Mouse (Mus musculus) CH12.LX (cell line): ENCODE results near the gene Metap2. TPM values are rescaled to one million over a fixed set of nuclear protein-coding genes. Genes with fewer than 3 reads are reported as not detected.

Experiments
- DNase-seq: peaks from one replicate; pipeline ENCODE4 v3.0.0-alpha.2; 2013; ENCODE audit errors: extremely low read depth
- H3K27ac ChIP-seq: 2 replicates; pipeline ENCODE4 v1.5.1; 2012; ENCODE audit warnings: low read depth, mild to moderate bottlenecking, control low read depth, moderate library complexity; ENCODE audit not compliant: insufficient read depth
- H3K27me3 ChIP-seq: replicated peaks from 2 replicates; pipeline ENCODE3; 2012; ENCODE audit warnings: inconsistent platforms
- H3K36me3 ChIP-seq, 2 experiments: replicated peaks in 1 of 2; 2 replicates each; pipeline versions ENCODE3 to v1.6.1; 2012; ENCODE audit warnings: inconsistent platforms in 1 of 2, low read length in 1 of 2, mild to moderate bottlenecking in 1 of 2, mixed read lengths in 1 of 2, moderate library complexity in 1 of 2; ENCODE audit not compliant: control insufficient read depth in 1 of 2, insufficient read depth in 1 of 2
- H3K4me1 ChIP-seq, 2 experiments: 2 replicates each; pipeline ENCODE4 v1.6.1; 2012; ENCODE audit warnings: inconsistent platforms in 1 of 2, moderate library complexity in 1 of 2; ENCODE audit not compliant: insufficient read depth in 2 of 2, control insufficient read depth in 1 of 2
- H3K4me2 ChIP-seq: 2 replicates; pipeline ENCODE4 v1.6.1; 2012; ENCODE audit warnings: low read depth, mild to moderate bottlenecking, control low read depth; ENCODE audit not compliant: poor library complexity, insufficient read depth, severe bottlenecking
- H3K4me3 ChIP-seq, 3 experiments: fragments of 150-350 bp in 1 of 3; sonication (generic) in 1 of 3; replicated peaks in 1 of 3; 2 replicates each; pipeline versions ENCODE3 to v1.5.1; 2011 to 2012; ENCODE audit warnings: low read depth in 2 of 3, low read length in 2 of 3, mild to moderate bottlenecking in 2 of 3, moderate library complexity in 2 of 3, control low read depth in 1 of 3, improper control_type of control experiment in 1 of 3, inconsistent platforms in 1 of 3, mixed read lengths in 1 of 3; ENCODE audit not compliant: poor library complexity in 1 of 3
- H3K79me2 ChIP-seq: replicated peaks from 2 replicates; pipeline ENCODE4 v1.6.1; 2012; ENCODE audit warnings: mild to moderate bottlenecking, moderate library complexity; ENCODE audit not compliant: control insufficient read depth, poor library complexity, insufficient read depth, severe bottlenecking; ENCODE audit errors: extremely low read depth
- H3K9ac ChIP-seq: 2 replicates; pipeline ENCODE4 v1.6.1; 2012; ENCODE audit warnings: low read depth, mild to moderate bottlenecking, control low read depth, moderate library complexity; ENCODE audit not compliant: insufficient read depth
- H3K9me3 ChIP-seq: replicated peaks from 2 replicates; pipeline ENCODE3; 2012; ENCODE audit warnings: low read length, inconsistent platforms, mixed read lengths
- BHLHE40 ChIP-seq: IDR thresholded peaks from 2 replicates; pipeline ENCODE4 v1.6.1; 2011; ENCODE audit warnings: mild to moderate bottlenecking, low read depth, low read length, improper control_type of control experiment
- CHD1 ChIP-seq: IDR thresholded peaks from 2 replicates; pipeline ENCODE4 v1.6.1; 2012; ENCODE audit warnings: low read depth, low read length, improper control_type of control experiment, inconsistent platforms
- CHD2 ChIP-seq: IDR thresholded peaks from 2 replicates; pipeline ENCODE4 v1.6.1; 2011; ENCODE audit warnings: low read length, improper control_type of control experiment
- E2F4 ChIP-seq: IDR thresholded peaks from 2 replicates; pipeline ENCODE4 v1.6.1; 2011; ENCODE audit warnings: low read depth, low read length, improper control_type of control experiment; ENCODE audit not compliant: insufficient replicate concordance
- EP300 ChIP-seq: IDR thresholded peaks from 2 replicates; pipeline ENCODE4 v1.6.1; 2011; ENCODE audit warnings: low read length, improper control_type of control experiment
- ETS1 ChIP-seq: conservative IDR thresholded peaks from 2 replicates; pipeline ENCODE4 v1.6.1; 2012; ENCODE audit warnings: low read depth, mild to moderate bottlenecking, inconsistent platforms, low read length, improper control_type of control experiment, moderate library complexity
- IRF4 ChIP-seq: IDR thresholded peaks from 2 replicates; pipeline ENCODE4 v1.6.1; 2014; ENCODE audit warnings: low read depth, mild to moderate bottlenecking, inconsistent platforms, low read length, improper control_type of control experiment
- JUN ChIP-seq: IDR thresholded peaks from 2 replicates; pipeline ENCODE4 v1.6.1; 2011; ENCODE audit warnings: low read depth, mild to moderate bottlenecking, low read length, improper control_type of control experiment, moderate library complexity; ENCODE audit not compliant: insufficient read depth
- JUND ChIP-seq: conservative IDR thresholded peaks from 2 replicates; pipeline ENCODE4 v1.6.1; 2011; ENCODE audit warnings: low read depth, low read length, improper control_type of control experiment
- MAFK ChIP-seq: IDR thresholded peaks from 2 replicates; pipeline ENCODE4 v1.6.1; 2011; ENCODE audit warnings: low read length, improper control_type of control experiment; ENCODE audit not compliant: insufficient replicate concordance
- MAX ChIP-seq: IDR thresholded peaks from 2 replicates; pipeline ENCODE4 v1.6.1; 2011; ENCODE audit warnings: low read length, improper control_type of control experiment
- MAZ ChIP-seq: IDR thresholded peaks from 2 replicates; pipeline ENCODE4 v1.6.1; 2012; ENCODE audit warnings: low read depth, mild to moderate bottlenecking, inconsistent platforms, low read length, improper control_type of control experiment, moderate library complexity
- MEF2A ChIP-seq: IDR thresholded peaks from 2 replicates; pipeline ENCODE4 v1.6.1; 2014; ENCODE audit warnings: low read depth, mild to moderate bottlenecking, inconsistent platforms, low read length, improper control_type of control experiment, borderline replicate concordance
- MYC ChIP-seq: IDR thresholded peaks from 2 replicates; pipeline ENCODE4 v1.6.1; 2011; ENCODE audit warnings: low read depth, mild to moderate bottlenecking, improper control_type of control experiment, low read length
- NELFE ChIP-seq: IDR thresholded peaks from 2 replicates; pipeline ENCODE4 v1.6.1; 2011; ENCODE audit warnings: low read depth, low read length, improper control_type of control experiment
- PAX5 ChIP-seq: IDR thresholded peaks from 2 replicates; pipeline ENCODE4 v1.6.1; 2012; ENCODE audit warnings: low read length, inconsistent platforms, mixed read lengths
- POLR2A ChIP-seq: IDR thresholded peaks from 2 replicates; pipeline ENCODE4 v1.6.1; 2011; ENCODE audit warnings: low read depth, mild to moderate bottlenecking, improper control_type of control experiment, low read length
- POLR2AphosphoS2 ChIP-seq: IDR thresholded peaks from 2 replicates; pipeline ENCODE4 v1.6.1; 2011; ENCODE audit warnings: low read depth, low read length, improper control_type of control experiment
- RAD21 ChIP-seq: IDR thresholded peaks from 2 replicates; pipeline ENCODE4 v1.6.1; 2011; ENCODE audit warnings: low read depth, mild to moderate bottlenecking, low read length, improper control_type of control experiment, moderate library complexity
- SIN3A ChIP-seq: IDR thresholded peaks from 2 replicates; pipeline ENCODE4 v1.6.1; 2012; ENCODE audit warnings: low read length, improper control_type of control experiment, inconsistent platforms
- TBP ChIP-seq: conservative IDR thresholded peaks from 2 replicates; pipeline ENCODE4 v1.6.1; 2011; ENCODE audit warnings: low read depth, low read length, improper control_type of control experiment
- TCF12 ChIP-seq: IDR thresholded peaks from 2 replicates; pipeline ENCODE4 v1.6.1; 2014; ENCODE audit warnings: low read depth, mild to moderate bottlenecking, inconsistent platforms, low read length, improper control_type of control experiment
- USF2 ChIP-seq: conservative IDR thresholded peaks from 2 replicates; pipeline ENCODE4 v1.6.1; 2011; ENCODE audit warnings: low read depth, low read length, improper control_type of control experiment
- ZMIZ1 ChIP-seq: IDR thresholded peaks from 2 replicates; pipeline ENCODE4 v1.6.1; 2012; ENCODE audit warnings: low read depth, mild to moderate bottlenecking, inconsistent platforms, low read length, improper control_type of control experiment
- ZNF384 ChIP-seq: IDR thresholded peaks from 2 replicates; pipeline ENCODE4 v1.6.1; 2012; ENCODE audit warnings: low read depth, low read length, improper control_type of control experiment, inconsistent platforms
- dilution Hi-C: fragments of 300-500 bp; cut with MboI; formaldehyde crosslinking; loops from 2 replicates; pipeline ENCODE4 v1.14.3; 2020; ENCODE audit warnings: low sequenced_read_pairs; ENCODE audit not compliant: extremely low pct_unique_long_range_greater_than_20kb, extremely low pct_ligation_motif_present
- in situ Hi-C: fragments of 300-500 bp; cut with MboI; formaldehyde crosslinking; loops from 3 replicates; pipeline ENCODE4 v1.14.3; 2019; ENCODE audit warnings: low sequenced_read_pairs, low pct_ligation_motif_present, low pct_unique_long_range_greater_than_20kb, mixed read lengths
- polyA plus RNA-seq: library from polyadenylated mRNA; unstranded; fragments of >175 nt; gene quantifications from 2 replicates; pipeline ENCODE4 v1.2.1, GENCODE M21; 2012; ENCODE audit warnings: low read depth; ENCODE audit not compliant: insufficient read length
- total RNA-seq, 2 experiments: library from RNA; depleted of rRNA; stranded (reverse); fragments of 300-350 nt in 1 of 2; fragments of >200 nt in 1 of 2; gene quantifications; 2 replicates each; pipeline ENCODE4 v1.2.3; 2012 to 2014

Gene Metap2
- total and polyA plus RNA-seq, 3 experiments: 183 to 710 (median 211) TPM

DNA sequence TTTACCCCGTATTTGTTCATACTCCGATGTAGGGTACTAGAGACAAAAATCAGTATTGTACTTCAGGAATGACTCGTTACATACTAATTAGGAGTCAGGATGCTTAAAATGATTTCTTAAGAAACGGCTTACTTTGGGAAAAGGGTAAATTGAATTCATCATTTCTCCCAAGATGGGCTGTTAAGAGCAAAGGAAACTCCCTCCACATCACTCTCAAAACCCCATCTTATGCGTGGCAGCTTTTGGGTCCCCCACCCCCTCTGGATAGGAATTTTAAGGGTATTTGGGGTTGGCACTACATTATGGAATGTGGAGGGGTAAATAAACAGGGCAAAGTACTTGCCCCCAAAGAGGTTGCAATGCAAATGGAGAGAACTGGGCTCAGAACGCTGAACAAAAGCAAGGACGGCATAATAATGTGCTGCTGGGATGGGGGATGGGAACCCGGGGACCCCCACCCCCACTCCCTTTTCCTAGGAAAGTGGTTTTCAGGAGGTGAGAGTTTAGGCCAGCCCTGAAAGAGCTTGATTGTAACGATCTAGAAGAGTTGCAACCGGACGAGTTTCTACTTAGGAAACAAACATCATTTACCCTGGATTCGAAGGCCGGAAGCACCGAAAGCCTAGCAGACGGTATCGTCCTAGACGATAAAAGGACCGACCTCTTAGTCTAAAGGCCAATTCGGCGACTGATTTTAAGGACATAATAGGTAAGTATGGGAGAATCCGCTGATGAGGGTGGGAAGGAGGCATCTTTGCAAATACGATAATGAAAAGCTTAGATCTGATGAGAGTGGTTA is 65.8 kb downstream of the Metap2 start, which contains the start of gene Usp44:
Gene Usp44, plus strand, starts transcription at position 625 of the 799 bp plus-strand sequence.
- in situ Hi-C loops (loop anchor here (10.0 kb wide), 1 partner anchor 274 kb away; no protein-coding TSS in a partner anchor), dilution Hi-C loops (no loop called here)
- no peak for DNase-seq
- H3K4me3 ChIP-seq: peak within 1 kb of the TSS; percentile 34 to 71 (median 51)
- H3K9me3 ChIP-seq: no peaks in the 10 kb centered on the region
- peaks cover 8% of the 10 kb centered on the region for H3K27me3 ChIP-seq
- H3K4me1 ChIP-seq: peaks cover 0 to 41% of the 10 kb centered on the region in 2 experiments; a peak in 2 of 4 replicates
- peak within 1 kb of the TSS; percentile 96 for H3K4me2 ChIP-seq
- no peaks in the 10 kb centered on the region for H3K36me3 ChIP-seq
- H3K9ac ChIP-seq: peak within 1 kb of the TSS; percentile 87
- peaks cover 33% of the 10 kb centered on the region for H3K79me2 ChIP-seq
- H3K27ac ChIP-seq: peak within 1 kb of the TSS; percentile 99
- TF ChIP-seq ZMIZ1 (0 out of 2 replicates have a peak, but pooled peaks have one; percentile 3), TBP (no peak), POLR2AphosphoS2 (no peak), JUND (0 out of 2 replicates have a peak, but pooled peaks have one; percentile 38), RAD21 (no peak), POLR2A (no peak; the same call in 1 of the 2 replicates), CHD2 (peak; percentile 95), MAX (peak; percentile 10), ETS1 (no peak), NELFE (0 out of 2 replicates have a peak, but pooled peaks have one; percentile 3), ZNF384 (no peak)

DNA sequence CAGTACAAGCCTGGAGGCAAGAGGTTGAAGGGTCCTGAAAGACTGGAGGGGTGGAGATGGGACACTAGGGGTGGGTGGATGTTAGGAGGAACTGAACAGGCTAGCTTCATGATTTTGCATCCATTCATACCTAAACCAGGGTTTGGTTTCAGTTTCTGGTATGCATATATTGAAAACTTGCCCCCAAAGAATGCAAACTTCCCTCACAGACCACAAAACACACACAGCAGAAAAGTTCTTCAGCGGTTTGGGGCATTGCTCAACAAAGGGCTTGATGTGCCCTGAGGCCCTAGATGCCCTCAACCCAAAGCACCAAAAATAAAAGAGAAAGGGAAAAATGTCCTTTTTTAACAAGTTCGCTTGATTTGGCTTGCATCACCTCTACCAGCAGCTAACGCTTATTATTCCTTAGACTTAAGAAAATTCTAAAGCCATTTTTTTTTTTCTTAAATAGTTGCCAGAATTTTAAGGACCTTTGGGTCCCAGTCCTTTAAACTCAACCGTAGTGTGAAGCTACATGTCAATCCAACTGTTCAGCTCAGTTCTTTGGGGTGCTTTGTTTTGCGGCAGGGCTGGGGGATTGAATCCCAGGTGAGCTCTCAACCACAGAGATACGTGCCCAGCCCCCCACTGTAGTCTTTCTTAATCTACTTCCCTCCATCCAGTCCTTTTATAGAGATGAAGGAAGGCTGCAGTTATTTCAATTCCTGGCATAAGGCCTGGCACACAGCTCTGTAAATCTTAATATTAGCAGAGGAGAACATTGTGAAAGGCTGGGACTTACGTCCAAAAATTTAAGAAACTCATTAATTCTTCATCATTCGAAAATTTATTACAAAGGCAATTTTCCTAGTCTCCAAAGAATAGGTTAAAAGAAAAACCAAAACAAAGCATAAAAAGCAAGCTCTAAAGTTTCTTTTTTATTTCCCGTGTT is 66.7 kb downstream of the Metap2 start:
- H3K27me3 ChIP-seq: peaks cover 8% of the 10 kb centered on the region
- H3K79me2 ChIP-seq: peaks cover 23% of the 10 kb centered on the region
- no peak overlapping the region for H3K4me3 ChIP-seq
- peaks cover 0 to 41% of the 10 kb centered on the region in 2 experiments; a peak in 2 of 4 replicates for H3K4me1 ChIP-seq
- no peaks in the 10 kb centered on the region for H3K36me3 ChIP-seq
- peak overlapping the region; percentile 87 for H3K9ac ChIP-seq
- peak; percentile 50 for TF ChIP-seq ZNF384
- TF ChIP-seq RAD21: no peak; the same call in 1 of the 2 replicates
- TF ChIP-seq MAFK: peak; percentile 63; the same call in 1 of the 2 replicates
- TF ChIP-seq E2F4: no peak
- peak; percentile 95 for TF ChIP-seq IRF4
- TF ChIP-seq JUN: peak; percentile 63; the same call in 1 of the 2 replicates
- peak; percentile 84; the same call in 1 of the 2 replicates for TF ChIP-seq TCF12
- TF ChIP-seq ETS1: peak; percentile 77
- TF ChIP-seq SIN3A: peak; percentile 73
- peak; percentile 92 for TF ChIP-seq EP300
- no peak for TF ChIP-seq PAX5
- TF ChIP-seq CHD1: peak; percentile 83
- TF ChIP-seq JUND: peak; percentile 74
- TF ChIP-seq MYC: peak; percentile 63
- peak; percentile 85; the same call in 1 of the 2 replicates for TF ChIP-seq MEF2A
- TF ChIP-seq MAZ: peak; percentile 85; the same call in 1 of the 2 replicates
- peak; percentile 52; the same call in 1 of the 2 replicates for TF ChIP-seq CHD2
- TF ChIP-seq BHLHE40: peak; percentile 70
- no peak for TF ChIP-seq USF2
- DNase-seq: peak; percentile 78
- peak overlapping the region; percentile 96 for H3K4me2 ChIP-seq
- no peaks in the 10 kb centered on the region for H3K9me3 ChIP-seq
- peak overlapping the region; percentile 85 for H3K27ac ChIP-seq
- in situ Hi-C loops (loop anchor here (10.0 kb wide), 1 partner anchor 275 kb away; no protein-coding TSS in a partner anchor), dilution Hi-C loops (no loop called here)
